Mouse (Mus musculus) hematopoietic stem cell, adult 5-6 weeks (primary cell): ENCODE results near the gene 2310061I04Rik. TPM values are rescaled to one million over a fixed set of nuclear protein-coding genes. Genes with fewer than 3 reads are reported as not detected.

Source experiments
- ATAC-seq, 2 experiments: fragments of 125-278 bp in 1 of 2; replicated peaks in 1 of 2; 2 replicates each; pipeline ENCODE4 v1.8.0; 2016 to 2017; ENCODE audit warnings: inconsistent platforms in 2 of 2, mild to moderate bottlenecking in 2 of 2, moderate number of reproducible peaks in 2 of 2, low read depth in 1 of 2, moderate TSS enrichment in 1 of 2; ENCODE audit not compliant: low FRiP score in 2 of 2, poor library complexity in 2 of 2, severe bottlenecking in 2 of 2, insufficient read depth in 1 of 2, low TSS enrichment in 1 of 2
- total RNA-seq: library from RNA; stranded (forward); fragments of 172-1452, 232-1000 nt; gene quantifications from 2 replicates; pipeline ENCODE4 v1.2.3, GENCODE M21; 2017

The 2310061I04Rik gene
- total RNA-seq, 1 experiment from 2014 or later = 17.4 TPM

GRCm38 (mm10) chr17:35861198-35861857, 35.9 kb downstream of the 2310061I04Rik start, which contains the start of gene Nrm:
Nrm (plus strand) TSS chr17:35861318.
- peak; percentile 71 to 90 for ATAC-seq

- no peak for ATAC-seq
These were observed 36.4 kb downstream of the 2310061I04Rik start for GRCm38 (mm10) chr17:35860831-35861197.

- ATAC-seq = no peak
These were observed 37.4 kb downstream of the 2310061I04Rik start for GRCm38 (mm10) chr17:35859835-35860234.

GRCm38 (mm10) chr17:35859371-35859770, 37.9 kb downstream of the 2310061I04Rik start:
- no peak for ATAC-seq

GRCm38 (mm10) chr17:35850974-35851373, 46.3 kb downstream of the 2310061I04Rik start:
- no peak; a peak in 1 of 4 replicates for ATAC-seq

GRCm38 (mm10) chr17:35848112-35848511, 49.1 kb downstream of the 2310061I04Rik start:
- ATAC-seq = peak in 1 of 2 experiments; percentile 36; a peak in 2 of 4 replicates

GRCm38 (mm10) chr17:35843514-35843913, 53.7 kb downstream of the 2310061I04Rik start:
- ATAC-seq = no peak

Other genes with a start within 250 kb of the 2310061I04Rik start
- 11.3 and 12.6 TPM in 2 replicates for gene Vars2, start 229.8 kb downstream of the 2310061I04Rik start, total RNA-seq
- gene Gtf2h4, start 223.7 kb downstream of the 2310061I04Rik start, total RNA-seq = 14.1 and 17.3 TPM in 2 replicates
- gene Ddr1, start 192.8 kb downstream of the 2310061I04Rik start, total RNA-seq = 0.75 TPM in 1 of 2 replicates, not detected in the other
- gene Ier3, start 75.7 kb downstream of the 2310061I04Rik start, total RNA-seq = 128 and 182 TPM in 2 replicates
- gene Flot1, start 74.2 kb downstream of the 2310061I04Rik start, total RNA-seq = 134 and 140 TPM in 2 replicates
- 873 and 988 TPM in 2 replicates for gene Tubb5, start 59.1 kb downstream of the 2310061I04Rik start, total RNA-seq
- gene Mdc1, start 55.9 kb downstream of the 2310061I04Rik start, total RNA-seq = 26.0 and 40.0 TPM in 2 replicates
- gene Nrm, start 36.1 kb downstream of the 2310061I04Rik start, total RNA-seq = 53.1 and 73.0 TPM in 2 replicates
- gene Ppp1r18, start 31.8 kb downstream of the 2310061I04Rik start, total RNA-seq = 35.9 and 44.0 TPM in 2 replicates
- 39.1 and 57.0 TPM in 2 replicates for gene Dhx16, start 17.6 kb downstream of the 2310061I04Rik start, total RNA-seq
- gene Atat1, start 12.6 kb upstream of the 2310061I04Rik start, total RNA-seq = 13.0 and 18.1 TPM in 2 replicates
- 47.0 and 51.8 TPM in 2 replicates for gene Mrps18b, start 19.0 kb upstream of the 2310061I04Rik start, total RNA-seq
- gene Ppp1r10, start 19.0 kb upstream of the 2310061I04Rik start, total RNA-seq = 175 and 218 TPM in 2 replicates
- 139 and 356 TPM in 2 replicates for gene Abcf1, start 72.3 kb upstream of the 2310061I04Rik start, total RNA-seq
- gene Gnl1, start 82.4 kb upstream of the 2310061I04Rik start, total RNA-seq = 18.3 and 22.1 TPM in 2 replicates
- 15.4 and 27.2 TPM in 2 replicates for gene Prr3, start 82.8 kb upstream of the 2310061I04Rik start, total RNA-seq
- gene H2-T24, start 123.1 kb upstream of the 2310061I04Rik start, total RNA-seq = 16.8 and 23.6 TPM in 2 replicates
- gene H2-T23, start 135.4 kb upstream of the 2310061I04Rik start, total RNA-seq = 197 and 236 TPM in 2 replicates
- 66.7 and 102 TPM in 2 replicates for gene H2-T22, start 145.3 kb upstream of the 2310061I04Rik start, total RNA-seq
- not detected in 2 replicates for gene Gm6034, start 145.5 kb upstream of the 2310061I04Rik start, total RNA-seq
- gene Gm11127, start 160.9 kb upstream of the 2310061I04Rik start, total RNA-seq = not detected in 2 replicates
- 0.56 TPM in 1 of 2 replicates, not detected in the other for gene Gm19684, start 224.2 kb upstream of the 2310061I04Rik start, total RNA-seq
- not detected in 2 replicates for gene Gm7030, start 232.0 kb upstream of the 2310061I04Rik start, total RNA-seq